In the genomic region with DNA sequence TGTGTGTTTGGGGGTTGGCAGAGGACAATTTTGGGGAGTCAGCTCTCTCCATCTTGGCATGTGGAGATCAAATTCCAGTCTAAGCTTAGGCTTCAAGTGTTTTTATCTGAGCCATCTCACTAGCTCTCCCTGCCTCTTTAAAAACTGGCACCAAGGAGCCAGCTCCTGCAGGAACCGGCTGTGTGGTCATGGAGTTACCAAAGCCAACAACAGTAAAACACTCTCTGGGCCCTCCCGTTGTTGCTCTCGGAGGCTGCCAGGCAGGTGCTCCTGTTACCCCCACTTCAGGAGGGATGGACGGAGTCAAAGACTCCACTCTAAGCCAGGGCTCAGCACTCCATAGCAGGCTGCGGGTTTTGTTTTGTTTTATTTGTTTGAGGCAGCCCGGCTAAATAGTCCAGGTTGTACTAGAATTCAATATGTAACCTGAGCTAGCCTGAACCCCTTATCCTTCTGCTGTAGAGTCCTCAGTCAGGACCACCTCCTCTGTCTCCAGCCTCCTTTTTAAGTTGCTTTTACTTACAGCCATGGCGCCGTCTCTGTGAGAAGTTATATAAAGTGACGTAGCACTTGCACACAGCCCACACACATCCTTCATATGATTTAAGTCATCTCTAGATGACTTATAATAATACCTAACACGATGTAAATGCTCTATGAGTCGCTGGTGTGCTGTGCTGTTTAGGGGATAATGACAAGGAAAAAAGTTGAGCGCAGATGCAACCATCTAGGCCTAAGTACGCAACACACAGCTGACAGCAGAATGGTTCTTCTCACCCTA, we compare ENCODE assay signal across 18 mouse cellular contexts. TPM values are rescaled to one million over a fixed set of nuclear protein-coding genes. Genes with fewer than 3 reads are reported as not detected.
DNase-seq lines count a peak whose midpoint lies in the region; ATAC-seq and TF ChIP-seq lines count a peak whose summit lies in the region.
"Had no signal": no experiment of that assay in that cellular context is flagged by ENCODE, and none has a peak within 500 bp of the region (broad histone marks: within the 10 kb centered on the region; RNA-seq: fewer than 3 reads in every experiment).

No protein-coding gene starts in this region.

- 76% methylated on average over 13 of the region's 13 CpGs for WGBS in heart, embryonic 15.5 days
- 62% methylated on average over 13 of the region's 13 CpGs for WGBS in embryonic facial prominence, embryonic 15.5 days

- H3K9ac ChIP-seq in heart, embryonic 15.5 days, result no peak overlapping the region
- no peak overlapping the region for H3K9ac ChIP-seq in embryonic facial prominence, embryonic 15.5 days
- H3K9ac ChIP-seq: embryonic facial prominence, embryonic 12.5 days; forebrain, embryonic 12.5 days; hindbrain, embryonic 12.5 days; intestine, embryonic 15.5 days; limb, embryonic 15.5 days; liver, postnatal 0 days; stomach, embryonic 15.5 days had no signal

- H3K4me1 ChIP-seq in heart, embryonic 15.5 days (replicated peaks), result peaks cover 59% of the 10 kb centered on the region
- peaks cover 77% of the 10 kb centered on the region for H3K4me1 ChIP-seq in embryonic facial prominence, embryonic 15.5 days

- no peak overlapping the region for H3K4me3 ChIP-seq in heart, embryonic 15.5 days
- H3K4me3 ChIP-seq in layer of hippocampus, adult 2 months, result no peak overlapping the region
- no peak overlapping the region for H3K4me3 ChIP-seq in embryonic facial prominence, embryonic 15.5 days (replicated peaks)
- H3K4me3 ChIP-seq: embryonic facial prominence, embryonic 12.5 days; forebrain, embryonic 12.5 days; hindbrain, embryonic 12.5 days; intestine, embryonic 15.5 days; limb, embryonic 15.5 days; stomach, embryonic 15.5 days had no signal

- no peaks in the 10 kb centered on the region for H3K9me3 ChIP-seq in heart, embryonic 15.5 days (replicated peaks)
- no peaks in the 10 kb centered on the region for H3K9me3 ChIP-seq in embryonic facial prominence, embryonic 15.5 days (replicated peaks)
- H3K9me3 ChIP-seq: embryonic facial prominence, embryonic 12.5 days; forebrain, embryonic 12.5 days; hindbrain, embryonic 12.5 days; intestine, embryonic 15.5 days; limb, embryonic 15.5 days; stomach, embryonic 15.5 days had no signal

- ATAC-seq in heart, embryonic 15.5 days (replicated peaks; ENCODE audit: insufficient number of reproducible peaks, insufficient read depth, low FRiP score, low read depth), result no peak
- ATAC-seq in embryonic facial prominence, embryonic 15.5 days (ENCODE audit: insufficient number of reproducible peaks, low FRiP score, low TSS enrichment, low read depth), result no peak
- ATAC-seq: intestine, embryonic 15.5 days; liver, postnatal 0 days had no signal

- H3K36me3 ChIP-seq in heart, embryonic 15.5 days, result no peaks in the 10 kb centered on the region
- H3K36me3 ChIP-seq in embryonic facial prominence, embryonic 15.5 days, result no peaks in the 10 kb centered on the region
- H3K36me3 ChIP-seq: embryonic facial prominence, embryonic 12.5 days; forebrain, embryonic 12.5 days; hindbrain, embryonic 12.5 days; intestine, embryonic 15.5 days; limb, embryonic 15.5 days; stomach, embryonic 15.5 days had no signal

- no peak for DNase-seq in heart, adult 11 months
- DNase-seq in layer of hippocampus, adult 2 months (ENCODE audit: low spot score in 2 of 2), result no peak
- no peak for DNase-seq in layer of hippocampus, postnatal 14 days (ENCODE audit: low spot score in 2 of 2)
- DNase-seq in brain, adult 2 months (ENCODE audit: low read depth, low spot score), result peak; percentile 60
- DNase-seq in embryo, embryonic 9.5 days (ENCODE audit: extremely low spot score), result no peak
- DNase-seq: adrenal gland, postnatal 14 days; cerebellum, postnatal 14 days; liver, postnatal 0 days; right cerebral cortex, adult 18-20 months; spleen, adult 18-20 months had no signal

- H3K27me3 ChIP-seq in heart, embryonic 15.5 days, result no peaks in the 10 kb centered on the region
- H3K27me3 ChIP-seq in embryonic facial prominence, embryonic 15.5 days, result no peaks in the 10 kb centered on the region
- H3K27me3 ChIP-seq: embryonic facial prominence, embryonic 12.5 days; forebrain, embryonic 12.5 days; hindbrain, embryonic 12.5 days; intestine, embryonic 15.5 days; limb, embryonic 15.5 days; stomach, embryonic 15.5 days had no signal

- H3K27ac ChIP-seq in heart, embryonic 15.5 days, result peak overlapping the region; percentile 6; the same call in 1 of the 2 replicates
- peak overlapping the region; percentile 36; the same call in 1 of the 2 replicates for H3K27ac ChIP-seq in layer of hippocampus, adult 2 months
- H3K27ac ChIP-seq in embryonic facial prominence, embryonic 15.5 days (replicated peaks), result peak overlapping the region; percentile 63
- H3K27ac ChIP-seq: embryonic facial prominence, embryonic 12.5 days; forebrain, embryonic 12.5 days; hindbrain, embryonic 12.5 days; intestine, embryonic 15.5 days; limb, embryonic 15.5 days; stomach, embryonic 15.5 days had no signal

- no peak overlapping the region for H3K4me2 ChIP-seq in heart, embryonic 15.5 days
- no peak overlapping the region for H3K4me2 ChIP-seq in embryonic facial prominence, embryonic 15.5 days (replicated peaks)
- H3K4me2 ChIP-seq: embryonic facial prominence, embryonic 12.5 days; forebrain, embryonic 12.5 days; hindbrain, embryonic 12.5 days; intestine, embryonic 15.5 days; limb, embryonic 15.5 days; stomach, embryonic 15.5 days had no signal

- no peak for TF ChIP-seq CTCF in layer of hippocampus, adult 2 months (conservative IDR thresholded peaks at IDR 0.05)

RNA-seq across cellular contexts. Expression of a gene that starts 42.3 kb away (rescaled TPM):
- polyA plus RNA-seq in heart, embryonic 15.5 days (2015; fragmentation: Nextera tagmentation; extraction: Ambion mirVana), result 9.4 and 13.6 TPM in 2 replicates
- total RNA-seq in layer of hippocampus, adult 2 months (2021), result 10 to 100 TPM; 21.4 to 27.3 TPM
- 10 to 100 TPM; 17.5 to 18.0 TPM for total RNA-seq in layer of hippocampus, postnatal 14 days (2021)
- 22.0 and 22.9 TPM in 2 replicates for polyA plus RNA-seq in embryonic facial prominence, embryonic 15.5 days (2015; fragmentation: Nextera tagmentation; extraction: Ambion mirVana)

RNA-seq across cellular contexts. Expression of a gene that starts 48.3 kb away (rescaled TPM):
- 2,234 and 2,284 TPM in 2 replicates for polyA plus RNA-seq in heart, embryonic 15.5 days (2015; fragmentation: Nextera tagmentation; extraction: Ambion mirVana)
- 10 to 100 TPM; 63.8 to 69.8 TPM for total RNA-seq in layer of hippocampus, adult 2 months (2021)
- 10 to 100 TPM; 70.9 to 75.8 TPM for total RNA-seq in layer of hippocampus, postnatal 14 days (2021)
- 546 and 574 TPM in 2 replicates for polyA plus RNA-seq in embryonic facial prominence, embryonic 15.5 days (2015; fragmentation: Nextera tagmentation; extraction: Ambion mirVana)

Comparison
In these comparisons a context has a peak if more than half of its experiments do, and no peak if none do; other contexts are left out.
1. H3K27ac ChIP-seq: peak in every context shown above with its lines; median percentile 63 in embryonic facial prominence, embryonic 15.5 days; 36 in layer of hippocampus, adult 2 months; 6 in heart, embryonic 15.5 days.